Mouse (Mus musculus) liver, embryonic 16.5 days (tissue): Measurements from ENCODE around the gene Tmprss12. TPM values are rescaled to one million over a fixed set of nuclear protein-coding genes. Genes with fewer than 3 reads are reported as not detected.
"Not testable (repeated sequence)": the region's sequence is repeated elsewhere in the genome, so short reads cannot be mapped to it uniquely, and the experiment has no call there.

Experiments used
- ATAC-seq: fragments of 200-750 bp; cut with Nextera tagmentation; 2 replicates; pipeline ENCODE4 v1.8.0; 2017; ENCODE audit warnings: low read depth, mild to moderate bottlenecking, moderate number of reproducible peaks, moderate library complexity
- H3K27ac ChIP-seq: fragments of 300-500 bp; sonication (generic); 2 replicates; pipeline ENCODE4 v1.5.1; 2014; ENCODE audit warnings: mild to moderate bottlenecking, low read length
- H3K27me3 ChIP-seq: fragments of 300-500 bp; sonication (generic); 2 replicates; pipeline ENCODE4 v1.6.1; 2014; ENCODE audit warnings: low read depth, low read length, mixed read lengths; ENCODE audit not compliant: control insufficient read depth, insufficient read depth
- H3K36me3 ChIP-seq: fragments of 300-500 bp; sonication (generic); 2 replicates; pipeline ENCODE4 v1.6.1; 2014; ENCODE audit warnings: mild to moderate bottlenecking; ENCODE audit not compliant: control insufficient read depth, insufficient read depth
- H3K4me1 ChIP-seq: fragments of 300-500 bp; sonication (generic); 2 replicates; pipeline ENCODE4 v1.6.1; 2014; ENCODE audit warnings: low read depth, low read length, mixed read lengths; ENCODE audit not compliant: control insufficient read depth
- H3K4me2 ChIP-seq: fragments of 300-500 bp; sonication (generic); 2 replicates; pipeline ENCODE4 v1.6.1; 2014; ENCODE audit warnings: low read depth, low read length, mixed read lengths
- H3K4me3 ChIP-seq: fragments of 300-500 bp; sonication (generic); 2 replicates; pipeline ENCODE4 v1.5.1; 2014; ENCODE audit warnings: low read depth, mild to moderate bottlenecking, low read length
- H3K9ac ChIP-seq: fragments of 300-500 bp; sonication (generic); 2 replicates; pipeline ENCODE4 v1.6.1; 2014; ENCODE audit warnings: low read depth, low read length
- H3K9me3 ChIP-seq: fragments of 300-500 bp; sonication (generic); replicated peaks from 2 replicates; pipeline ENCODE4 v1.6.1; 2016; ENCODE audit warnings: low read length; ENCODE audit not compliant: control insufficient read depth
- WGBS: fragments of 180-500 bp; shearing (Covaris S2); extraction: QIAGEN DNeasy Blood & Tissue Kit; methylation state at CpG from one replicate; pipeline ENCODE4 v1.1.7; 2014; ENCODE audit not compliant: insufficient replicate concordance; 5-methylcytosine and 5-hydroxymethylcytosine counted together
- polyA plus RNA-seq: library from polyadenylated mRNA; unstranded; fragments of >200 nt; fragmentation: Nextera tagmentation; extraction: Ambion mirVana; gene quantifications from 2 replicates; pipeline ENCODE4 v1.2.1, GENCODE M21; 2015

Tmprss12 gene
- polyA plus RNA-seq, 1 experiment from 2014 or later: not detected

GRCm38 (mm10) chr15:100269776-100270175 lies 10.9 kb upstream of the Tmprss12 start:
- no peak overlapping the region for H3K4me3 ChIP-seq
- no peaks in the 10 kb centered on the region for H3K27me3 ChIP-seq
- H3K4me2 ChIP-seq: no peak overlapping the region
- no peaks in the 10 kb centered on the region for H3K4me1 ChIP-seq
- ATAC-seq: no peak
- no peak overlapping the region for H3K27ac ChIP-seq
- WGBS: 36% methylated on average over 9 of the region's 9 CpGs
- H3K36me3 ChIP-seq: no peaks in the 10 kb centered on the region
- H3K9me3 ChIP-seq: no peaks in the 10 kb centered on the region
- H3K9ac ChIP-seq: no peak overlapping the region

- H3K4me3 ChIP-seq, H3K9me3 ChIP-seq, H3K9ac ChIP-seq, H3K27ac ChIP-seq, H3K4me1 ChIP-seq, H3K4me2 ChIP-seq, ATAC-seq, H3K27me3 ChIP-seq, H3K36me3 ChIP-seq: not testable (repeated sequence)
- 54% methylated on average over 7 of the region's 7 CpGs for WGBS
Observed at GRCm38 (mm10) chr15:100270609-100271008, 10.0 kb upstream of the Tmprss12 start.

GRCm38 (mm10) chr15:100271411-100271810 lies 9.2 kb upstream of the Tmprss12 start:
- Histone ChIP-seq H3K27ac (no peak overlapping the region), H3K9me3 (no peaks in the 10 kb centered on the region), H3K27me3 (no peaks in the 10 kb centered on the region), H3K36me3 (no peaks in the 10 kb centered on the region), H3K4me2 (no peak overlapping the region), H3K4me3 (no peak overlapping the region), H3K4me1 (no peaks in the 10 kb centered on the region), H3K9ac (no peak overlapping the region)
- ATAC-seq: no peak
- WGBS: 74% methylated on average over 14 of the region's 14 CpGs

GRCm38 (mm10) chr15:100273791-100274308 lies 6.8 kb upstream of the Tmprss12 start:
- H3K4me1 ChIP-seq, H3K27ac ChIP-seq, ATAC-seq, H3K9ac ChIP-seq, H3K27me3 ChIP-seq, H3K4me2 ChIP-seq, H3K9me3 ChIP-seq, H3K4me3 ChIP-seq, H3K36me3 ChIP-seq: not testable (repeated sequence)
- WGBS: 72% methylated on average over 4 of the region's 4 CpGs

- 67% methylated on average over 7 of the region's 7 CpGs for WGBS
- no peaks in the 10 kb centered on the region for H3K4me1 ChIP-seq
- no peak overlapping the region for H3K9ac ChIP-seq
- ATAC-seq: no peak
- no peaks in the 10 kb centered on the region; the same call in 1 of the 2 replicates for H3K9me3 ChIP-seq
- H3K4me3 ChIP-seq: no peak overlapping the region
- H3K27ac ChIP-seq: no peak overlapping the region
- H3K36me3 ChIP-seq: no peaks in the 10 kb centered on the region
- H3K27me3 ChIP-seq: no peaks in the 10 kb centered on the region
- no peak overlapping the region for H3K4me2 ChIP-seq
Observed at GRCm38 (mm10) chr15:100274790-100275559, 5.7 kb upstream of the Tmprss12 start.

GRCm38 (mm10) chr15:100276403-100276802 lies 4.2 kb upstream of the Tmprss12 start:
- Histone ChIP-seq H3K27me3 (no peaks in the 10 kb centered on the region), H3K4me1 (no peaks in the 10 kb centered on the region), H3K9ac (no peak overlapping the region), H3K36me3 (no peaks in the 10 kb centered on the region), H3K27ac (no peak overlapping the region), H3K4me2 (no peak overlapping the region), H3K9me3 (no peaks in the 10 kb centered on the region; the same call in 1 of the 2 replicates), H3K4me3 (no peak overlapping the region)
- ATAC-seq: no peak
- WGBS: 73% methylated on average over 4 of the region's 4 CpGs

GRCm38 (mm10) chr15:100277586-100277985 lies 3.1 kb upstream of the Tmprss12 start:
- WGBS: 77% methylated on average over 3 of the region's 3 CpGs
- Histone ChIP-seq H3K27me3 (no peaks in the 10 kb centered on the region), H3K9ac (no peak overlapping the region), H3K27ac (no peak overlapping the region), H3K4me1 (no peaks in the 10 kb centered on the region), H3K4me3 (no peak overlapping the region), H3K9me3 (no peaks in the 10 kb centered on the region; the same call in 1 of the 2 replicates), H3K36me3 (no peaks in the 10 kb centered on the region), H3K4me2 (no peak overlapping the region)
- ATAC-seq: no peak

- H3K9ac ChIP-seq: no peak overlapping the region
- no peak overlapping the region for H3K27ac ChIP-seq
- 70% methylated on average over 6 of the region's 6 CpGs for WGBS
- no peaks in the 10 kb centered on the region for H3K27me3 ChIP-seq
- no peak overlapping the region for H3K4me2 ChIP-seq
- H3K4me3 ChIP-seq: no peak overlapping the region
- H3K36me3 ChIP-seq: no peaks in the 10 kb centered on the region
- H3K9me3 ChIP-seq: no peaks in the 10 kb centered on the region
- no peak for ATAC-seq
- H3K4me1 ChIP-seq: no peaks in the 10 kb centered on the region
Observed at GRCm38 (mm10) chr15:100288980-100289379, 8.3 kb downstream of the Tmprss12 start.

- no peak overlapping the region for H3K4me2 ChIP-seq
- no peak overlapping the region for H3K27ac ChIP-seq
- H3K27me3 ChIP-seq: no peaks in the 10 kb centered on the region
- 67% methylated on average over 5 of the region's 5 CpGs for whole genome bisulfite sequencing
- H3K9ac ChIP-seq: no peak overlapping the region
- no peaks in the 10 kb centered on the region for H3K9me3 ChIP-seq
- ATAC-seq: no peak
- H3K36me3 ChIP-seq: no peaks in the 10 kb centered on the region
- H3K4me1 ChIP-seq: no peaks in the 10 kb centered on the region
- H3K4me3 ChIP-seq: no peak overlapping the region
Observed at GRCm38 (mm10) chr15:100290858-100291257, 10.2 kb downstream of the Tmprss12 start.
